Mouse (Mus musculus) heart, postnatal 0 days (tissue): ENCODE measurements at regions not wholly inside any gene's neighbourhood (a gene's known extent, or its start where the extent isn't known, plus 50 kb on each side); places are given as distances from the start of the nearest gene placed in this dataset.

Source experiments
- CTCF ChIP-seq: IDR thresholded peaks from 2 replicates; pipeline ENCODE4 v1.5.1; 2016; ENCODE audit warnings: antibody characterized with exemption, control low read depth, low read depth
- EP300 ChIP-seq: IDR thresholded peaks from 2 replicates; pipeline ENCODE4 v1.6.1; 2016; ENCODE audit warnings: antibody characterized with exemption, low read depth

- TF ChIP-seq CTCF (no peak), EP300 (no peak)
Measured at GRCm38 (mm10) chr7:137766721-137767120, 329.3 kb downstream of the Glrx3 start.
